Mouse (Mus musculus) cerebellum, postnatal 14 days (tissue): ENCODE measurements around the gene Itga9.
A peak's percentile ranks its signal among the peaks of the same experiment; 100 is the strongest.

Experiments used
- DNase-seq, 2 experiments: peaks; one replicate each; pipeline ENCODE4 v3.0.0; 2021; ENCODE audit warnings: mixed read lengths in 2 of 2

The Itga9 gene

GRCm38 (mm10) chr9:118730172-118730571 is 123.7 kb downstream of the Itga9 start:
- no peak for DNase-seq

DNA sequence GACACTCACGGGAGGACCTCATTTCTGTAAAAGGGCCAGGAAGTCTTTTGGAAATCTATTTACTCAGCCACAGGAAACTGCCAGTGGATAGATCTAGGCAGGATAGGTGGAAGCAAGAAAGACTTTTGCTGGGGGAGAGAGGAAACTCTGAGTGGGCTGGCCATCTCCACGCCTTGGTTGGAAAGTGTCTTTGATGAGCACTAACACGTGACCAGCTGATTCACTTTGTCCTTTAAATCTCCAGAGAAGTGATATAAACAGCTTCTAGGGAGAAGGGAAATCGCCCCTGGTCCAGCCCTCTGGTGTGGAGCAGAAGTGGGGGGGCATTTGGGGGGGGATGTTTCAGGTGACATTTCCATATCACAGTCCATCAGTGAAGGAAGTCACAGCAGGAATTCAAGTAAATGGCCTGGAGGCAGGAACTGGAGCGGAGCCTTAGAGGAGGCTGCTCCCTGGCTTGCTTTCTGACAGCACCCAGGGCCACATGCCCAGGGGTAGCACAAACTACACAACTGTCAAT is 124.4 kb downstream of the Itga9 start:
- no peak for DNase-seq

- DNase-seq = no peak
These were observed 125.2 kb downstream of the Itga9 start for GRCm38 (mm10) chr9:118731650-118732049.

GRCm38 (mm10) chr9:118733601-118734000 is 127.1 kb downstream of the Itga9 start:
- DNase-seq = no peak

DNA sequence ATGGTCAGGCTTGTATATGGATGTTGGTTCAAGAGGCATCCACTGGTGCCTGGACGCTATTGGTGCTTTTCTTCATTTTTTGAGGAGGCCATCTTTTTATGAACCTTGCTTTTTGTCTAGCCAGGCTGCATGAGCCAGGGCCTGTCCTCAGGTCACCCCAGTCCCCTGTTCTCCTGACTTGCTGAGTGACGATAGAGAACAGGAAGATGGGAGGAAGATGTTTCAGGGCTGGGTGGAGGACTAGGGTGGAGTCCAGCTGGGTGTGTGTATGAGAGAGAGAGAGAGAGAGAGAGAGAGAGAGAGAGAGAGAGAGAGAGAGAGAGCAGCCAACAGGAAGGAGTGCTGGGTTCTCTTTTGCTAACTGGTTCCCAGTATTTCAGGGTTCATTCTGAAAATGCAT is 130.6 kb downstream of the Itga9 start:
- no peak for DNase-seq

- DNase-seq = no peak
These were observed 131.2 kb downstream of the Itga9 start for GRCm38 (mm10) chr9:118737601-118738137.

GRCm38 (mm10) chr9:118738311-118738710 is 131.8 kb downstream of the Itga9 start:
- no peak for DNase-seq

DNA sequence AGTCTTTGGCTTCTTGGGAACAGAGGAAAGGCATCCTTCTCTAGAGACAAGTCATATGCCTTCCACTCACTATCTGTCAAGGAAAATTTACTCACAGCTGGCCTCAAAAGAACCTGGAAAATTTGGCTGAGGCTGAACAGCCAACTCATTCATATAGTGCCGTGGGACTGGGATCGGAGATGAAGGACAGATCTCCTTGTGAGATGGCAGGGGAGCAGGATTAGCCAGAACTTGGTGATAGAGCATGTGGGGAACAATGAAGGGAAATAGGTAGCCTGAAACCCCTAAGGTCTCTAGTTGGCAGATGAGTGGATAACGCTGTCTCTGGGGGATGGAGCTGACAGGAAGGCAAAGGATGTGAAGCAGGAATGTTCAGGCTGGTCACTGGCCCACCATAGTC is 132.6 kb downstream of the Itga9 start:
- DNase-seq = no peak

GRCm38 (mm10) chr9:118739659-118740058 is 133.2 kb downstream of the Itga9 start:
- peak in 1 of 2 experiments; percentile 22 for DNase-seq

GRCm38 (mm10) chr9:118741268-118741667 is 134.8 kb downstream of the Itga9 start:
- peak in 1 of 2 experiments; percentile 8 for DNase-seq

GRCm38 (mm10) chr9:118749335-118749949 is 143.0 kb downstream of the Itga9 start:
- DNase-seq = no peak

DNA sequence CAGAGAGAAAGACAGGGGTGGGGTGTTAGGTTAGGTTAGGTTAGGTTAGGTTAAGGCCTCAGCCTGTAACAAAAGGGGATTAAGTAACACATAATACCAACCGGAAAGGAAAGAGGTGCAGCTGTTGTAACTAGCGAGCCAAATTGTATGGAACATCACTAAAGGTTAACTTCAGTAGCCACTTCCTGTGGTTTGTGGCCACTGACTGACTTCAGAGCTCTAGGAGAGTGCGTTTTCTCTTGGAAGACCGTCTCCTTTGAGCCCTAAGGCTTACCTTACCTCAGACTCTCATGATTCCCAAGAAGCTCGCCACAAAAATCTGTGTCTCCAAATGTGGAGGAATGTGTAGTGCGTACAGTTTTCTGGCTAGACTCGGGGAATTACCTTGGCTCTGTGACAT is 144.3 kb downstream of the Itga9 start:
- no peak for DNase-seq

DNA sequence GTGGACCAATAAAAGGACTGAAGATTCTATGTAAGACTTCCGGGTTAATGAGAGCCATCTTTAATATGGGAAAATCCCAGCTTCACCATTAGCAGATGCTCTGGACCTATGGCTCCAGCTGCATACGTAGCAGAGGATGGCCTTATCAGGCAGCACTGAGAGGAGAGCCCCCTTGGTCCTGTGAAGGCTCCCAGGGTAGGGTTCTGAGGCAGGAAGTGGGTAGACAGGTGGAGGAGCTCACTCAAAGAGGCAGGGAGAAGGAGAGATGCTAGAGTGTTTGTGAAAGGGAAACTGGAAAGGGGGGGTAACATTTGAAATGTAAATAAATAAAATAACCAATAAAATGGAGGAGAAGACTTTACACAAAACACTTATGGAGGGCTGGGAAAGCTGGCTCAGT is 145.9 kb downstream of the Itga9 start:
- DNase-seq = no peak

GRCm38 (mm10) chr9:118759462-118759861 is 153.0 kb downstream of the Itga9 start:
- no peak for DNase-seq

GRCm38 (mm10) chr9:118761953-118762590 is 155.6 kb downstream of the Itga9 start:
- peak; percentile 27 to 30 for DNase-seq

DNA sequence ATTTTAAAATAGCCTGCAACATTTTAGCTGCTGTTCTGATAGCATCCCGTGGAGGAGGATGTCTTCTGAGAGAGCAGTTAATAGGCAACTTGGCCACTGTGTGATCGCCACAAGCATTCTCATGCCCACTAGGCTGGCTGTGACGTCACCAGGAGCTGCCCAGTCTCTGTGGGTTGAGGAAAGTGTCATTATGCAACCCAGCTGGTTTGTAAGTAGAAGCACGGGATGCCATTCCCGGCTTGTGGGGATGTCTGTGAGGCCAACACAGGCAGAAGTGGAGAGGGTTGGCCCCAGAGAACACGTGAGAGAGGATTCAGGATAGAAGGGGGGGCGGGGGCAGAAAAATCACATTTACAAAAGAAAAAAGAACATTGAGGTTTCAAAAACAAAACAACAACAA is 156.3 kb downstream of the Itga9 start:
- DNase-seq = peak; percentile 44 to 50

DNA sequence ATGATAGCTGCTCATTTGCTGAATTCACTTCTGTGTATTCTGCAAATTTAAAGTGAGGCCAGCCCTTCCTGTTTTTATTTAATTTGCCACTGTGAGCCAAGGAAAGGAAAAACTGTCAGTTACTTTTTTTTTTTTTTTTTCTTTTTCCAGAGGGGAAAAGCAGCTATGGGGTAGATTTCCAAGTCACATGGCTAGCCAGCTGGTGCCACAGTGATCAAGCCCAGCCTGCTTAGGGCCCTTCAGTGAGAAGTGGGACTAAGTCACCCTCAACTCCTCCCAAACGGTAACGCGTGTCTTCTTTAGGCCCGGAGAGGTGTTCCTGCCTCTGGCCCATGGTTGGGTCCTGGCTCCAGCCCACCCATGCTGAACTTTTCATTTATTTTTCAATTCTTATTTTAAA is 156.7 kb downstream of the Itga9 start:
- no peak for DNase-seq

DNA sequence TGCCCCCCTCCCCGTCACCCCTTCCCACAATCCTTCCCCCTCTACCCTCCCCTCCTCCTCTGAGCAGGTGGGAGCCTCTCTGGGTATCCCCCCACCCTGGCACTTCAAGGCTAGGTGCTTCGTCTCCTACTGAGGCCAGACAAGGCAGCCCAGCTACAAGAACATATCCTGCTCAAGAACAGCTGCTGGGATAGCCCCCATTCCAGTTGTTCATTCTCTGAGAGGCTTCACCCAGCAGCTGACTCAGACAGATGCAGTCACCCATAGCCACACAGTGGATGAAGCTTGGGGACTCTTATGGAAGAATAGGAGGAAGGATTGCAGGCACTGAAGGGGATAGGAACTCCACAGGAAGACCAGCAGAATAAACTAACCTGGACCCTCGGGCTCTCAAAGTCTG is 157.2 kb downstream of the Itga9 start:
- no peak for DNase-seq

- DNase-seq = no peak
These were observed 158.6 kb downstream of the Itga9 start for GRCm38 (mm10) chr9:118765059-118765458.

DNA sequence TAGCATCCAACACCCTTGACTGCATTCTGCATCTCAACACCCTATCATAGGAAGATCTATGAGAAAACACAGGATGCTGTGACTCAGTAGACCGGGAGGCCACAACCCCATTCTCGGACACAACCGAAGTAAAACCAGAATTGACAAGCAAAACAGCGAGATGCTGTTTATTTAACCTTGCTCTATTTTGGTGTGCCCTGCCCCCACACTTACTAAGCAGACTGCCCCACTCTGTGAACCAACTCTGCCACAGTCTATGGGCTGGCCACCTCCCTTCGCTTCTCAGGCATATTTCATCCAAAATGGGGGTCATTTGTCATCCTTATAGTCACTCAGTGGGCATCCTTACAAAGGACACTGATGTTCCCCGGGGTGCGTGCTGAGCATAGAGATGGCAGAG is 160.5 kb downstream of the Itga9 start:
- no peak for DNase-seq

GRCm38 (mm10) chr9:118768596-118768995 is 162.1 kb downstream of the Itga9 start:
- DNase-seq = peak; percentile 8 to 35

GRCm38 (mm10) chr9:118770366-118770765 is 163.9 kb downstream of the Itga9 start:
- no peak for DNase-seq

- no peak for DNase-seq
These were observed 168.2 kb downstream of the Itga9 start for GRCm38 (mm10) chr9:118774676-118775075.

DNA sequence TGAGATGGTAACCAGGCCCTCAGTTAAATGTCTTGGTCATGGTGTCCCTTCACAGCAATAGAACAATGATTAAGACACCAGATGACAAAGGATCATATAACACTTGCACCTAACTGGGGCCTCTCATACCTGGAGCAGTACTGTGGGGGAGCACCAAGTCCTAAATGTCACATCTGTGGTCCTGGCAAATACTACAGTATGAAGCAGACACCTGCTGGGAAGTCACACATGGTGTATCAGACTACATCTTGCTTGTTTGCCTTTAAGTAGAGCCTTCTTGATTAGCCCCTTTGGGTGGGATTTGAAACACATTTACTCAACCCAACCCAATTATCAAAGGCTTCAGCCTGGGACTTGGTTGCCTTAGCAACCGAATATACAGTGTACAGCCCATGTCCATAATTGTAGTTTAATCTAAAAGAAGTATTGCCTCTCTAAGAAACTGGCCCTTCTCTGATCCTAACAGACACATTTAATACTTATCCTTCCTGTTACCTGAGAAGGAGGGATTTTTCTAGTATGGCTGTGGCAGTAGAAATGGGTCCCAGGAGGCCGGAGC is 170.5 kb downstream of the Itga9 start:
- no peak for DNase-seq
